Mouse (Mus musculus) embryonic facial prominence, embryonic 11.5 days (tissue): ENCODE results near the gene Dync2li1. TPM values are rescaled to one million over a fixed set of nuclear protein-coding genes. Genes with fewer than 3 reads are reported as not detected.

Experiments used
- ATAC-seq: fragments of 200-750 bp; cut with Nextera tagmentation; replicated peaks from 2 replicates; pipeline ENCODE4 v1.8.0; 2017; ENCODE audit warnings: low read depth; ENCODE audit not compliant: insufficient number of reproducible peaks, low FRiP score, low TSS enrichment
- DNase-seq: peaks from one replicate; pipeline ENCODE4 v3.0.0-alpha.2; 2015; ENCODE audit warnings: low spot score
- H3K27ac ChIP-seq: fragments of 300-500 bp; sonication (generic); replicated peaks from 2 replicates; pipeline ENCODE4 v1.5.1; 2014; ENCODE audit warnings: mild to moderate bottlenecking, low read depth, low read length, control low read depth
- H3K27me3 ChIP-seq: fragments of 300-500 bp; sonication (generic); 2 replicates; pipeline ENCODE4 v1.6.1; 2014; ENCODE audit warnings: mild to moderate bottlenecking, low read length, moderate library complexity, mixed read lengths; ENCODE audit not compliant: control insufficient read depth, insufficient read depth
- H3K36me3 ChIP-seq: fragments of 300-500 bp; sonication (generic); replicated peaks from 2 replicates; pipeline ENCODE4 v1.6.1; 2014; ENCODE audit warnings: low read depth, mild to moderate bottlenecking, low read length, moderate library complexity, mixed read lengths; ENCODE audit not compliant: control insufficient read depth, insufficient read depth
- H3K4me1 ChIP-seq: fragments of 300-500 bp; sonication (generic); 2 replicates; pipeline ENCODE4 v1.6.1; 2014; ENCODE audit warnings: low read length, mixed read lengths; ENCODE audit not compliant: control insufficient read depth, insufficient read depth
- H3K4me2 ChIP-seq: fragments of 300-500 bp; sonication (generic); 2 replicates; pipeline ENCODE4 v1.6.1; 2014; ENCODE audit warnings: low read depth, mild to moderate bottlenecking, control low read depth, low read length, moderate library complexity
- H3K4me3 ChIP-seq: fragments of 300-500 bp; sonication (generic); 2 replicates; pipeline ENCODE4 v1.5.1; 2014; ENCODE audit warnings: low read depth, low read length, control low read depth
- H3K9ac ChIP-seq: fragments of 300-500 bp; sonication (generic); replicated peaks from 2 replicates; pipeline ENCODE4 v1.6.1; 2014; ENCODE audit warnings: mild to moderate bottlenecking, control low read depth, low read length
- H3K9me3 ChIP-seq: fragments of 300-500 bp; sonication (generic); replicated peaks from 2 replicates; pipeline ENCODE4 v1.6.1; 2016; ENCODE audit warnings: mild to moderate bottlenecking, low read length, inconsistent platforms, mixed read lengths; ENCODE audit not compliant: control insufficient read depth
- WGBS: fragments of 180-500 bp; shearing (Covaris S2); extraction: QIAGEN DNeasy Blood & Tissue Kit; methylation state at CpG from one replicate; pipeline ENCODE4 v1.1.7; 2014; 5-methylcytosine and 5-hydroxymethylcytosine counted together
- polyA plus RNA-seq: library from polyadenylated mRNA; unstranded; fragments of >200 nt; fragmentation: Nextera tagmentation; extraction: Ambion mirVana; gene quantifications from 2 replicates; pipeline ENCODE4 v1.2.1, GENCODE M21; 2014

The Dync2li1 gene
- polyA plus RNA-seq, 1 experiment from 2014 or later = 48.0 TPM

DNA sequence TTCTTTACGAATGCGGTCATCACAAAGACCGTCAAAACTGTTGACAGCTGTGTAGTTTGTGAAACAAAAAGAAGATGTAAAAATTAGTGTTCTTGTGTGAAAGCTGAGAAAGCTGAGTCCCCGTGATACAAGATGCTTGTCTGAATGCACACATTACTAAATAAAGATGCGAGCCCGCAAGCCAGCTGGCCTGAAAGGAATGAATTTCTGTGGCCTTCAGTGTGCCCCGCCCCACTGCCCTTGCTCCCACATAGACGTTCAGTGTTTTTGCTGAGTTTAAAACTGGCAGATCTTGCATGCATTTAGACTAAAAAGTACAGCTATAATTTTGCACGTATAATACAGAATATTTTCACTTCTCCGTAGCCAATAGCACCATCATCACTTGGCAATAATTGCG is 10.5 kb upstream of the Dync2li1 start:
- H3K27ac ChIP-seq = no peak overlapping the region
- H3K9me3 ChIP-seq = no peaks in the 10 kb centered on the region
- WGBS = 86% methylated on average over 11 of the region's 11 CpGs
- no peaks in the 10 kb centered on the region for H3K27me3 ChIP-seq
- no peak for DNase-seq
- no peak overlapping the region for H3K9ac ChIP-seq
- ATAC-seq = no peak
- no peaks in the 10 kb centered on the region for H3K4me1 ChIP-seq
- no peaks in the 10 kb centered on the region; the same call in 1 of the 2 replicates for H3K36me3 ChIP-seq
- H3K4me3 ChIP-seq = no peak overlapping the region
- no peak overlapping the region for H3K4me2 ChIP-seq

DNA sequence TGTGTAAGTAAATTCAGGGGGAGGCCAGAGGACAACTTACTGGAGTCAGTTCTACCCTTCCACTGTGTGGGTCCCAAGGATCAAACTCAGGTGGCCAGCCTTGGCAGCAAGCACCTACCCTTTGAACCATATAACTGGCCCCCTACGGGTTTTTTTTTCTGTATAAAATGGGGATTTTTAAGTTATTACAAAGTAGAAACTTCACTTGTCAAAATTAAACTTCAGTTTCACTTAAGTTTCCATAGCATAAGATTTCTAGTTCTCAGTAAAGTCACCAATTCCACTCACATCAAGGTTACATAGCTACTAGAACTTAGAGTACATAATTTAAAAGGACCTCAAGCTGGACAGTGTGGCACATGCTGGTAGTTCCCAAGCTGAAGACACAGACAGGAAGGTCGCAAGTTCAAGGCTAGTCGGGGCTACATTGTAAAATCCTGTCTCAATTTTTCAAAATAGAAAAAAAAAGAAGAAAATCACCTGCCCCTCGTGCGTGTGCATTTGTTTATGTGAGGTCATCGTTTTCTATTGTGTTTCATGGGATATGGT is 9.7 kb upstream of the Dync2li1 start:
- Histone ChIP-seq H3K9me3 (no peaks in the 10 kb centered on the region), H3K4me1 (no peaks in the 10 kb centered on the region), H3K4me3 (no peak overlapping the region), H3K9ac (no peak overlapping the region), H3K27ac (no peak overlapping the region), H3K4me2 (no peak overlapping the region), H3K36me3 (no peaks in the 10 kb centered on the region; the same call in 1 of the 2 replicates), H3K27me3 (no peaks in the 10 kb centered on the region)
- ATAC-seq (no peak), DNase-seq (no peak)
- 87% methylated on average over 6 of the region's 6 CpGs for whole genome bisulfite sequencing

- Histone ChIP-seq H3K9me3 (no peaks in the 10 kb centered on the region), H3K27me3 (no peaks in the 10 kb centered on the region)
These were observed 8.3 kb upstream of the Dync2li1 start for GRCm38 (mm10) chr17:84617953-84618352.

GRCm38 (mm10) chr17:84619112-84619511 is 7.2 kb upstream of the Dync2li1 start:
- Histone ChIP-seq H3K27me3 (no peaks in the 10 kb centered on the region), H3K4me3 (no peak overlapping the region), H3K9ac (no peak overlapping the region), H3K36me3 (no peaks in the 10 kb centered on the region), H3K9me3 (no peaks in the 10 kb centered on the region), H3K4me2 (no peak overlapping the region), H3K27ac (no peak overlapping the region), H3K4me1 (no peaks in the 10 kb centered on the region)
- ATAC-seq (no peak), DNase-seq (no peak)
- WGBS = 85% methylated on average over 7 of the region's 7 CpGs

More at GRCm38 (mm10) chr17:84617953-84618352, 8.3 kb upstream of the Dync2li1 start:
- Histone ChIP-seq H3K27ac (no peak overlapping the region), H3K4me2 (no peak overlapping the region), H3K4me1 (no peaks in the 10 kb centered on the region), H3K36me3 (no peaks in the 10 kb centered on the region; the same call in 1 of the 2 replicates), H3K4me3 (no peak overlapping the region), H3K9ac (no peak overlapping the region)
- DNase-seq (no peak), ATAC-seq (no peak)
- 92% methylated on average over 6 of the region's 6 CpGs for WGBS

GRCm38 (mm10) chr17:84620076-84620475 is 6.2 kb upstream of the Dync2li1 start:
- Histone ChIP-seq H3K27me3 (no peaks in the 10 kb centered on the region), H3K4me1 (no peaks in the 10 kb centered on the region), H3K9me3 (no peaks in the 10 kb centered on the region), H3K27ac (no peak overlapping the region), H3K4me2 (no peak overlapping the region), H3K9ac (no peak overlapping the region), H3K4me3 (no peak overlapping the region), H3K36me3 (no peaks in the 10 kb centered on the region)
- 75% methylated on average over 3 of the region's 3 CpGs for WGBS
- ATAC-seq (no peak), DNase-seq (no peak)

- Histone ChIP-seq H3K9ac (no peak overlapping the region), H3K27ac (no peak overlapping the region), H3K27me3 (no peaks in the 10 kb centered on the region), H3K36me3 (no peaks in the 10 kb centered on the region), H3K4me2 (no peak overlapping the region), H3K9me3 (no peaks in the 10 kb centered on the region), H3K4me3 (no peak overlapping the region), H3K4me1 (no peaks in the 10 kb centered on the region)
- ATAC-seq (no peak), DNase-seq (no peak)
- WGBS = 84% methylated on average over 6 of the region's 6 CpGs
These were observed 5.7 kb upstream of the Dync2li1 start for GRCm38 (mm10) chr17:84620610-84621009.

DNA sequence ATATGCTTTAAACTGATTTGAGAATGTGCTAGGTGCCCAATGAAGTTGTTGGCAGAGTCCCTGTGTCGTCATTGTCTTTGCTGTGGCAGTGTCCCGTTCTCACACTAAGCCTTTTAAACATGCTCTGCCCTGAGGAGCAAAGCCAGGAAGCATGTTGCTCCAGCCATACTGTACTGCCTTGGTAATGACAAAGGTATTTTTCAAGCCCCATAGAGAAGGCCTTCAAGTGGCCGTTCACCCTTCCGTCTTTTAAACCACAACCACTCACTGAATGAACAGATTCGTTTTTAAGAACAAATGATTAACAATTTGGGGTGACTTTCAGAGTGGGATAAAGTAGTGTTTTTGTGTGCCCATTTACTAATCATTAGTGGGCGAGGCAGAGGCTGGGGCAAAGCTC is 5.1 kb upstream of the Dync2li1 start:
- Histone ChIP-seq H3K27ac (no peak overlapping the region), H3K36me3 (no peaks in the 10 kb centered on the region), H3K4me2 (no peak overlapping the region), H3K9ac (no peak overlapping the region), H3K4me3 (no peak overlapping the region), H3K4me1 (no peaks in the 10 kb centered on the region), H3K27me3 (no peaks in the 10 kb centered on the region), H3K9me3 (no peaks in the 10 kb centered on the region)
- DNase-seq (no peak), ATAC-seq (no peak)
- whole genome bisulfite sequencing = 84% methylated on average over 6 of the region's 6 CpGs

- Histone ChIP-seq H3K36me3 (no peaks in the 10 kb centered on the region), H3K4me2 (no peak overlapping the region), H3K27me3 (no peaks in the 10 kb centered on the region), H3K9ac (no peak overlapping the region), H3K9me3 (no peaks in the 10 kb centered on the region), H3K4me3 (no peak overlapping the region), H3K4me1 (no peaks in the 10 kb centered on the region), H3K27ac (no peak overlapping the region)
- WGBS = 79% methylated on average over 4 of the region's 4 CpGs
- ATAC-seq = no peak
- no peak for DNase-seq
These were observed 4.3 kb upstream of the Dync2li1 start for GRCm38 (mm10) chr17:84622028-84622427.
